Mouse (Mus musculus): ENCODE data around the gene Sytl2.

GRCm38 (mm10) chr7:90440044-90440443, 138.0 kb downstream of the Sytl2 start:
- TF ChIP-seq CTCF (IDR thresholded peaks at IDR 0.05; ENCODE audit: extremely low read depth, insufficient read depth, insufficient read length, insufficient replicate concordance) (no peak), POLR2A (IDR thresholded peaks at IDR 0.05; ENCODE audit: low read depth, low read length) (no peak)
